Mouse (Mus musculus) neural tube, embryonic 11.5 days (tissue): Measurements from ENCODE around the gene Tmem189. TPM values are rescaled to one million over a fixed set of nuclear protein-coding genes. Genes with fewer than 3 reads are reported as not detected.
"Not testable (repeated sequence)": the region's sequence is repeated elsewhere in the genome, so short reads cannot be mapped to it uniquely, and the experiment has no call there.

Experiments
- ATAC-seq: fragments of 200-750 bp; cut with Nextera tagmentation; 2 replicates; pipeline ENCODE4 v1.8.0; 2017; ENCODE audit warnings: moderate number of reproducible peaks, mild to moderate bottlenecking, moderate TSS enrichment, moderate library complexity; ENCODE audit not compliant: insufficient read depth, low FRiP score, low TSS enrichment
- DNase-seq: peaks from one replicate; pipeline ENCODE4 v3.0.0-alpha.2; 2015; ENCODE audit warnings: low spot score
- H3K27ac ChIP-seq: fragments of 300-500 bp; sonication (generic); 2 replicates; pipeline ENCODE4 v1.5.1; 2014; ENCODE audit warnings: low read depth, mild to moderate bottlenecking, low read length
- H3K27me3 ChIP-seq: fragments of 300-500 bp; sonication (generic); 2 replicates; pipeline ENCODE4 v1.6.1; 2014; ENCODE audit warnings: mild to moderate bottlenecking, low read length, mixed read lengths; ENCODE audit not compliant: control insufficient read depth, insufficient read depth
- H3K36me3 ChIP-seq: fragments of 300-500 bp; sonication (generic); 2 replicates; pipeline ENCODE4 v1.6.1; 2014; ENCODE audit warnings: mild to moderate bottlenecking, low read length, moderate library complexity, mixed read lengths; ENCODE audit not compliant: control insufficient read depth, insufficient read depth
- H3K4me1 ChIP-seq: fragments of 300-500 bp; sonication (generic); 2 replicates; pipeline ENCODE4 v1.6.1; 2014; ENCODE audit warnings: low read length, mixed read lengths; ENCODE audit not compliant: control insufficient read depth, insufficient read depth
- H3K4me2 ChIP-seq: fragments of 300-500 bp; sonication (generic); 2 replicates; pipeline ENCODE4 v1.6.1; 2014; ENCODE audit warnings: low read depth, mild to moderate bottlenecking, moderate library complexity
- H3K4me3 ChIP-seq: fragments of 300-500 bp; sonication (generic); 2 replicates; pipeline ENCODE4 v1.5.1; 2014; ENCODE audit warnings: low read depth, low read length
- H3K9ac ChIP-seq: fragments of 300-500 bp; sonication (generic); 2 replicates; pipeline ENCODE4 v1.6.1; 2014; ENCODE audit warnings: mild to moderate bottlenecking, low read length
- H3K9me3 ChIP-seq: fragments of 300-500 bp; sonication (generic); 2 replicates; pipeline ENCODE4 v1.6.1; 2016; ENCODE audit warnings: low read length; ENCODE audit not compliant: control insufficient read depth
- WGBS: fragments of 180-500 bp; shearing (Covaris S2); extraction: QIAGEN DNeasy Blood & Tissue Kit; methylation state at CpG from one replicate; pipeline ENCODE4 v1.1.7; 2014; 5-methylcytosine and 5-hydroxymethylcytosine counted together
- polyA plus RNA-seq: library from polyadenylated mRNA; unstranded; fragments of >200 nt; fragmentation: Nextera tagmentation; extraction: Ambion mirVana; gene quantifications from 2 replicates; pipeline ENCODE4 v1.2.1, GENCODE M21; 2014

The Tmem189 gene
- polyA plus RNA-seq, 1 experiment from 2014 or later: 40.4 TPM

DNA sequence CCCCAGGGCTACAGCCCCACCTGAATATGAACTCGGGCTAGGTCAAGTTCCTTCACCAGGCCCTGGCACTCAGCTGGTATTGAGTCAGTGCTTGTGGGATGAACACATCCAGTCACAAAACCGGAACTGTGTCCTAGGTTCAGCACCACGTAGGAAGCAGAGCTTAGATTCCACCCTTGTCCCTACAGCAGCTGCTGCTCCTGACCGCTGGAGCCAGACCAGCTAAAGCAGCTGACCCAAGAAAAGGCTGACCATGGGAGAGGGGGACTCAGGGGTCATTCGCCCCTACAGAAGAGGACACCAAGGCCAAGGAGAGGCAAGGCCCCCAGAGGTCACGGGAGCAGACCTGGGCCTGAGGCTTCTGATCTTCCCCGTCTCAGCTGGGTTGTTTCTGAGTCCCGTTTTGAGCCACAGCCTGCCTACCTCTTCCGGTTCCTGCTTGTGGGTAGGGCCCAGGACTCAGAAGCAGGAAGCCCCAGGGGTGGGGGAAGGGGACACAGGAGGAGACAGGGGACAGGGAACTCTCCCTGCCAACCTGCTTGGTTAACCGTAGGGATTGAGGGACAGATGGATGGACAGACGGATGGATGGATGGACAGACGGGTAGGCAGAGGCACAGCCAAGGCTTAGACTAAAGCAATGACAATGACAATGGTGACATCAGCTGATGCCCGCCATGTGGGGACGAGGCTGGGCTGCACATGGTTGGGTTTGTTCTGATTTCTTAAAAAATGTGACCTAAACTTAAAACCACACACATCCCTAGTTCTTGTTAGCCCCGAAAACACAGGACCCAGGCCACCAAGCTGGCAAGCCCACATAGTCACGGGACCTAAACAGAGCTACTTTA, 32.8 kb downstream of the Tmem189 start:
- DNase-seq (no peak), ATAC-seq (no peak)
- Histone ChIP-seq H3K9ac (no peak overlapping the region), H3K9me3 (no peaks in the 10 kb centered on the region), H3K36me3 (no peaks in the 10 kb centered on the region), H3K4me3 (no peak overlapping the region), H3K4me2 (no peak overlapping the region), H3K4me1 (peaks cover 14% of the 10 kb centered on the region; the same call in 1 of the 2 replicates), H3K27ac (no peak overlapping the region), H3K27me3 (no peaks in the 10 kb centered on the region)
- 86% methylated on average over 16 of the region's 16 CpGs for WGBS

DNA sequence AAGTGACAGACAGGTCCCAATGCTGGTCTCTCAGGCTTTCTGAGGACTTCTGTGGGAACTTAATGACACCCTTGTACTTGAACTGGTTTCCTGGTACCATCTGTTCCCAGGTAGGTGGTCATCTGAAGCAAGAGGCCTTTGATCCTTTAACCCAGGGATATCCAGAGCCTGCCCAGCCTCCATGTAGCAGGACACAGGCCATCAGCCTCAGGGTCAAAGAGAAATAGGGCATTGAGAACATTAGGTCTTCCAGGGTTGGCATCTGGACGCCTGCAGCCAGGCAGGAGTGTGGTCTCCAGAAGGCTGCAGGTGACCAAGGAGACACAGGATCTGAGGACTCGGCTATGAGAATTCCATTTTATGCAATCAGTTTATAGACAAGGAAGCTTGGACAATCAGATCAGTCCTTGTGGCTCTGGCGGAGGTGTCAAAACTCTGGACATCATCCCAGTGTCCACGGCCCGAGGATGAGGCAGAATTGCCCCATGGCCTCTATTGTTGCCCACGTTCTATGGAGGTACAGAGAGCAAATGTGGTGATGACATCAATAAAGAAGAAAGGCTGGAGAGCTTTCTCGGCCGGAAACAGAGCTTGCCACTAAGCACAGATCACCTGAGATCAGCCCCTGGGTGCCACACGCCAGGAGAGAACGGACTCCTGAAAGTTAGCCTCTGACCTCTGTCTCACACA, 34.6 kb downstream of the Tmem189 start:
- Histone ChIP-seq H3K36me3 (no peaks in the 10 kb centered on the region), H3K27me3 (no peaks in the 10 kb centered on the region), H3K4me3 (no peak overlapping the region), H3K9ac (no peak overlapping the region), H3K9me3 (no peaks in the 10 kb centered on the region), H3K4me2 (no peak overlapping the region), H3K27ac (no peak overlapping the region), H3K4me1 (peaks cover 7% of the 10 kb centered on the region; the same call in 1 of the 2 replicates)
- ATAC-seq (no peak), DNase-seq (no peak)
- 84% methylated on average over 10 of the region's 10 CpGs for WGBS

DNA sequence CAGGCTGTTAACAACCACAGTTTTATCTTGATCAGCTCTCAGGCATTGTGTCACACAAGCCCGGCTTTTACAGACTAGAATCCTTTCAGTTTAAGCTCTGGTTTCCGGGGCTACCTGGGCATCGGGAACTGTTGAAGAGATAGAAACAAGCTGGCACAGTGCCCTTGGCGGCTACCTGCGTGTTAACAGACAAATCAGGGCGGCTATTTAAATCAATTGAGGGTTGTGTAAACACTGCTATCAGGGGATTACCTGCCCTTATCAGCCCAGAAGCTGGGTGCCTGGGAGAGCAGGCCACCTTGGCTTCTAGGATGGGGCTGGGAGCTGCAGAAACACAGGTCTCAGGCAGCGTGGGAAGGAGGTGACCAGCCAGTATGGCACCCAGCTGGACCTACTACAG, 36.9 kb downstream of the Tmem189 start:
- Histone ChIP-seq H3K4me1 (no peaks in the 10 kb centered on the region), H3K27me3 (no peaks in the 10 kb centered on the region), H3K4me2 (no peak overlapping the region), H3K36me3 (no peaks in the 10 kb centered on the region), H3K27ac (no peak overlapping the region), H3K4me3 (no peak overlapping the region), H3K9ac (no peak overlapping the region), H3K9me3 (no peaks in the 10 kb centered on the region)
- ATAC-seq (no peak), DNase-seq (no peak)
- WGBS: 91% methylated on average over 7 of the region's 7 CpGs

DNA sequence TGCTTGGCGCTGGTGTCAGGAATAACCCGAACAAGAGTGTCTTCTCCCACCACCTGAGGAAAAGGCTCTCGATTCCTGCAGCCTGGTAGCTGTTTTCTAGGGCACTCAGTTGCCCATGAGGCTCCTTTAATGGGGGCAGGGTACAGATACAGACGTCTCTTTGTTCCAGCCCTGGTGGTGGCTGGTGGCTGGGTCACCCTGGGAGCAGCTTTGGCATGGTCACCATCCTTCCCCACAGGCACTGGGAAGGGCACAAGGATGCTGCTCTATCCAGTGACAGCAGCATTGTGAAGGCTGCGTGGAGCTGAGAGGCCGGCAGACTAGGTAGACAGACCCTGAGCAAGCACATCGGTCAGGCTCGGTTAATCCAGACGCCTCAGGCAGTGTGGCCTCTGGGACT, 38.0 kb downstream of the Tmem189 start:
- Histone ChIP-seq H3K9ac (no peak overlapping the region), H3K27me3 (no peaks in the 10 kb centered on the region), H3K36me3 (no peaks in the 10 kb centered on the region), H3K4me3 (no peak overlapping the region), H3K9me3 (no peaks in the 10 kb centered on the region), H3K4me2 (no peak overlapping the region), H3K4me1 (no peaks in the 10 kb centered on the region), H3K27ac (no peak overlapping the region)
- DNase-seq (no peak), ATAC-seq (no peak)
- WGBS: 87% methylated on average over 9 of the region's 9 CpGs

DNA sequence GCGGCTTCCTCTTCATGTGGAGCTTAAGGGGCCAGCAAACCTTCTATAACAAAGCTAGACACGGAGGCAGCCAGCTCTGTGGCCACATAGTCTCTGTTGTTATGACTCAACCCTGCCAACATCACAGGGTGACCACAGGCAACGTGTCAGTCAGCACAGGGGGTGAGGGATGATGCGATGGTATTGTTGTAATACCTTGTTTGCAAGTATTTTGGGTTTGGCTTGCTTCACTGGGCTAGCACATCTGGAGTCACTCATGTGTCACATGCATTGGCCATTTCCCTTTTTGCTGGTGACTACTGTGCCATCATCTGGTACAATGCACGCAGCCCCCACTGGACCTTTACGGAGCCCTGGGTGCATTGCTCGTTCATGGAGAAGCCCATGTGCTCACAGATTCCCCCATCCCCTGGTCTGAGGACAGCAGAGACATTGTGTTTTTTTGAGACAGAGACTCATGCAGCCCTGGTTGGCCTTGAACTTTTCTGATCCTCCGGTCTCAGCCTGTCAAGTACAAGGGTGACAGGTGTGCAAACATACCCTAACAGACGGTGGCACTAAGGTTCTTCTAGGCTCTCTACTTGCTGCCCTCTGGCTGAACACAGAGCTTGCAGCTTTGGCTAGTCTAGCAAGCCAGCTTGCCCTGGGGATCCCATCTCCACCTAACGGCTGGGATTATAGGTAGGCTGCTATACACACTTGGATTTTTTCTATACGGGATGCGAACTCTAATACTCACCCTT, 40.2 kb downstream of the Tmem189 start:
- WGBS: 88% methylated on average over 12 of the region's 12 CpGs
- ATAC-seq (no peak), DNase-seq (no peak)
- Histone ChIP-seq H3K36me3 (0 out of 2 replicates have a peak, but pooled peaks cover 2% of the 10 kb centered on the region), H3K27ac (no peak overlapping the region), H3K4me1 (no peaks in the 10 kb centered on the region), H3K27me3 (no peaks in the 10 kb centered on the region), H3K4me3 (no peak overlapping the region), H3K9ac (no peak overlapping the region), H3K4me2 (no peak overlapping the region), H3K9me3 (no peaks in the 10 kb centered on the region)

DNA sequence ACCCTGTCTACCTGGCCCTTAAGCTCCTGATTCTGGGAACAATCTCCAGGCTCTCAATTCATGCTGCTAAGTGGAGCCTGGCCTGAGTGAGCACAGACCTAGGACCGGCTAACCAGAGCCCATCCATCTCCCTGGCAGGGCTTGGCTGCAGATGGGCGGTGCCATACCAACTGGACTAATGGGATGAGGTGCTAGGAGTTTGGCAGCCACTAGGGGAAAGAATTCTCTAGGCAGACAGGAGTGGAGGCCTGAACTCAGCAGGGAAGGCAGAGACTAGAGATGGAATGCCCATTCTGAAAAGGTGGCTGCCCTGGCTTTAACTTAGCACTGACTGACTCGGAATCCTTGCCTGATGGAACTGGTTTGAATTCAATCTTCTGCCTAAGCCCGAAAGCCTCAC, 43.2 kb downstream of the Tmem189 start:
- 72% methylated on average over 4 of the region's 4 CpGs for WGBS
- H3K27ac ChIP-seq: no peak overlapping the region
- H3K9me3 ChIP-seq: no peaks in the 10 kb centered on the region
- H3K9ac ChIP-seq: no peak overlapping the region
- 0 out of 2 replicates have a peak, but pooled peaks cover 2% of the 10 kb centered on the region for H3K36me3 ChIP-seq
- H3K27me3 ChIP-seq: no peaks in the 10 kb centered on the region
- H3K4me1 ChIP-seq: no peaks in the 10 kb centered on the region
- H3K4me2 ChIP-seq: no peak overlapping the region
- no peak overlapping the region for H3K4me3 ChIP-seq
- ATAC-seq (no peak), DNase-seq (no peak)

DNA sequence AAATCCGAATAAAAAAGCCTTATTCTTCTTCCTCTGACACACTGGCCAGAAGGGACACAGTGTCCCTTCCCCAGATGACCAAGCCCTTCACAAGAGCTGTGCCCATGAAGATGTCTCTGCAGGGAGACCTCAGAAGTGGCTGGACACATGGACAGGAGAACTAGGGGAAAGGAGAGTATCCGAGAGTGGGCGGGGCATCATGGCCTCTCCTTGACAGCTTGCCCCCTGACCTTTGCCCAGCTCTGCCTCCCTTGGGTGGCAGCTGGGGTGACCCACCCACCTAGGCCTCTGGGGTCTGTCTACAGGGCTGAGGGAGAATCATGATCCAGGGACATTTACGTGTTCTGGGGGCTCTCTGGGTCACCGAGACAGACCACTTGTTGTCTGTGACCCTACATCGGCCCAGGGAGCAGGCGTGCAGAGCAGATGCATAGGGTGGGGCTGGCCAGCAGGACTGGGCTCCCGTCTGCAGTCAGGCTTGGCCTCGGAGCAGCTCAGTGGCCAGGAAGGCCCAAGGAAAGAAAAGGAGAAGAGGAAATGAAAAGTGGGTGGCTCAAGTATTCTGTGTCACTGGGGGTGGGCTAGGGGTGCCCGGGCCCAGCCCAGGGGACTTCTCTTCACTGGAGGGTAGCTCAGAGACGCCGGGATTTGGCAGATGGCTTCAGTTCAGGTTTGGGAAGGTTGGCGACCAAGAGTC, 46.1 kb downstream of the Tmem189 start:
- not testable (repeated sequence) for DNase-seq, ATAC-seq
- 90% methylated on average over 13 of the region's 13 CpGs for WGBS

DNA sequence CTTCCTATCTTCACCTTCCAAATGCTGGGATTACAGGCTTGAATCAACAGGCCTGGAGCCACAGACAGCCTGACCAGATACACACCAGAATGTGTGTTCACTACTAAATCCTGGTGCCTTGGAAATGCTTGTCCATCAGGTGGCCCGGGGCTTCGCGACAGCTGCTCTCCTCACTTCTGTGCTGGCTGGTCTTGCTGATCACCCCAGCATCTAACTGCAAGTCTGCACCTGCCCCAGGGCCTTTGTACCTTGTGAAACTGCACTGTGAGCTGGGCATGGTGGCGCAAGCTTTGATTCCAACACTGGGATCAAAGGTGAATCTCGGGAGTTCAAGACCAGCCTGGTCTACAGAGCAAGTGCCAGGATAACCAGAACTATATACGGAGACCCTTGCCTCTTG, 47.5 kb downstream of the Tmem189 start:
- H3K9ac ChIP-seq: no peak overlapping the region
- H3K4me3 ChIP-seq: no peak overlapping the region
- H3K27ac ChIP-seq: no peak overlapping the region
- no peaks in the 10 kb centered on the region for H3K4me1 ChIP-seq
- ATAC-seq: no peak
- no peaks in the 10 kb centered on the region for H3K27me3 ChIP-seq
- H3K4me2 ChIP-seq: no peak overlapping the region
- 0 out of 2 replicates have a peak, but pooled peaks cover 2% of the 10 kb centered on the region for H3K36me3 ChIP-seq
- 88% methylated on average over 6 of the region's 6 CpGs for WGBS
- DNase-seq: no peak
- H3K9me3 ChIP-seq: no peaks in the 10 kb centered on the region

More for the DNA sequence above, 46.1 kb downstream of the Tmem189 start:
- H3K27me3 ChIP-seq, H3K4me2 ChIP-seq, H3K4me3 ChIP-seq, H3K9me3 ChIP-seq, H3K27ac ChIP-seq, H3K4me1 ChIP-seq, H3K36me3 ChIP-seq, H3K9ac ChIP-seq: not testable (repeated sequence)
